Mouse (Mus musculus): ENCODE measurements at regions not wholly inside any gene's neighbourhood (a gene's known extent, or its start where the extent isn't known, plus 50 kb on each side); places are given as distances from the start of the nearest gene placed in this dataset.

DNA sequence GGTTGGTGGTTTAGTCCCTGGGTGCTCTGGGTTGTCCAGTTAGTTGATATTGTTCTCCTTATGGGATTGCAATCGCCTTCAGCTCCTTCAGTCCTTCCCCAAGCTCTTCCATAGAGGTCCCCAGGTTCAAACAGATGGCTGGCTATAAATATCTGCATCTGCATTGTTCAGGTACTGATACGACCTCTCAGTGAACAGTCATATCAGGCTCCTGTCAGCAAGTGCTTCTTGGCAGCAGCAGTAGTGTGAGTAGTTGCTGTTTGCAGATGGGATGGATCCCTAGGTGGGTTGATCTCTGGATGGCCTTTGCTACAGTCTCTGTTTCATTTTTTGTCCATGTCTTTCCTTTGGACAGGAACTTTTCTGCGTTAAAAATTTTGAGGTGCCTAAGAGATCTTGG, 190.5 kb upstream of the Rgs18 start:
- Histone ChIP-seq H3K4me3 (ENCODE audit: insufficient read depth, low read length) (no peak overlapping the region), H3K4me1 (ENCODE audit: control insufficient read depth, insufficient read depth, low read length) (no peaks in the 10 kb centered on the region), H3K27ac (ENCODE audit: insufficient read depth, low read length) (no peak overlapping the region)
- no peak for TF ChIP-seq CTCF (IDR thresholded peaks at IDR 0.05; ENCODE audit: borderline replicate concordance, insufficient read depth, low read length)
- TF ChIP-seq POLR2A (IDR thresholded peaks at IDR 0.05; ENCODE audit: low read depth, low read length), result no peak

DNA sequence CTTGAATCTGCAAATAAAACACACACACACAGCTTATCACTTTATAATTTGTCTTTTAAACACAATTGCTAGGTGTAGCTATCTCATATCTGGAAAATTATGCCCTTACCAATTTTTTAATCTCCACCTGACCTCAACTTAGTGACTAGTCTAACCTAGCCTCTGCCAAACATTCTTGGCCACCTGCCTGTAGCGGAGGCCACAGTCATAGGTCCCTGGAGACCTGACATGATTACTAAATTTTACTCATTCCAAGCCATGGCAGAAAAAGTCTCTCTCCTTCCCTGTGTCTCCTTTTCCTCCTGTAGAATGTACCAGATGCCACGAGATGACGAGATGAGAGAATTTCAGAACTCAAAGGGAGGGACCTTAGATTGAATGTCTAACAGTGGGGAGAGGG, 163.8 kb upstream of the Rgs18 start:
- Histone ChIP-seq H3K4me1 (ENCODE audit: control insufficient read depth, insufficient read depth, low read length) (no peaks in the 10 kb centered on the region), H3K27ac (ENCODE audit: insufficient read depth, low read length) (no peak overlapping the region), H3K4me3 (ENCODE audit: insufficient read depth, low read length) (no peak overlapping the region)
- TF ChIP-seq CTCF (IDR thresholded peaks at IDR 0.05; ENCODE audit: borderline replicate concordance, insufficient read depth, low read length), result no peak
- TF ChIP-seq POLR2A (IDR thresholded peaks at IDR 0.05; ENCODE audit: low read depth, low read length), result no peak

DNA sequence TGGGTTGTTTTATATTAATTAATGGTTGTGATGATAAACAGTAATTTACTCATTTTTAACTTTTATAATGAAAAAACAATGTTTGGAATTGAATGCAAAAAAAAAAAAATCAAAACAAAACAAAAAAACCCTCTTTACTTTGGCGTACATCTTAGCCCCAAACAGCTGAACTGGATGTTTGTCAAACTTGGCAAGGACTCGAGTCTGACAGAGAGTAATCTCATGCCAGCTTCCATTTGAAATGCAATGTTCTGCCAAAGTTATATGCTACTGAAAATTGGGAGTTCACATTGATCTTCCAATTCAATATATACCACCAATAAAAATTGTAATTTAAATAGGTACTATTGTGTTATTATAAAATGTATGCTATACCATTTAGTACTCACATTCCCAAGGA, 150.9 kb upstream of the Rgs18 start:
- no peak for TF ChIP-seq POLR2A (IDR thresholded peaks at IDR 0.05; ENCODE audit: low read depth, low read length)
- no peak for TF ChIP-seq CTCF (IDR thresholded peaks at IDR 0.05; ENCODE audit: borderline replicate concordance, insufficient read depth, low read length)
- H3K4me3 ChIP-seq (ENCODE audit: insufficient read depth, low read length), result no peak overlapping the region
- no peaks in the 10 kb centered on the region for H3K4me1 ChIP-seq (ENCODE audit: control insufficient read depth, insufficient read depth, low read length)
- no peak overlapping the region for H3K27ac ChIP-seq (ENCODE audit: insufficient read depth, low read length)

DNA sequence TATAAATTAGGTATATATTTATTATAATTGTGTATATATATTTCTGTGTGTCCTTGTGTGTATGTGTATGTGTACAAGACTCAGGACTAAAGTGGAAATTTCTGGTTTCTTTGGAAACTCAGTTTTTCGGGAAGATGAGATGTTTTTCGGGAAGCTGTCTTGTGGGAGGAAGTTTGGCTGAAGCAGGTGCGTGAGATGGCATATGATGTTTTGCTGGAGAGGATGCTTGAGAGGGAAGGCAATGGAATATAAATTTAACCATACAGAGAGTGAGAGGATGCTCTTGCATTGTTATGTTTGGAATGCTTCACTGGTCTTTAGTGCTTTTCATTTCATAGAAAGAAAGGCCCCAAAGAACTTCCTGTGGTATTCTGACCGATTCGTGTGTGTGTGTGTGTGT, 141.3 kb upstream of the Rgs18 start:
- TF ChIP-seq CTCF (IDR thresholded peaks at IDR 0.05; ENCODE audit: borderline replicate concordance, insufficient read depth, low read length) (no peak), POLR2A (IDR thresholded peaks at IDR 0.05; ENCODE audit: low read depth, low read length) (no peak)
- no peak overlapping the region for H3K27ac ChIP-seq (ENCODE audit: insufficient read depth, low read length)
- no peaks in the 10 kb centered on the region for H3K4me1 ChIP-seq (ENCODE audit: control insufficient read depth, insufficient read depth, low read length)
- H3K4me3 ChIP-seq (ENCODE audit: insufficient read depth, low read length), result no peak overlapping the region

DNA sequence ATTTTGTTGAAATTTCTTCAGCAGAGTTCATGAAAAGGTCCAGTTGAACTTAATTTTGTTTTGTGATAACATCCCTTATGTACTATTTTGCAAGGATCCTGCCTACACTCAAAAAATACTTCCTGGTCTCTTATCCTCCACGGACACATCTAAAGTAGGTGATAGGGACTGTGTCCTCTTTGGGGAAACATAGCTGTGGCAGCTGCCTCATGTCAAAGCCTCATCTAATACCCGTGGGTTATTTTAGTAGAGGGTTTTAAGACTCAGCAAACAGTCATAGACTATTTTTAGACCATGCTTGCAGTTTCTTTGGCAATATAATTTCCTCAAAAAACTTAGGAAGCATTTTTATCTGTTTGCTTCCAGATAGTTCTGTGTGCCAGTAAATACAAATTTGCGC, 127.8 kb upstream of the Rgs18 start:
- no peak overlapping the region for H3K27ac ChIP-seq (ENCODE audit: insufficient read depth, low read length)
- no peaks in the 10 kb centered on the region for H3K4me1 ChIP-seq (ENCODE audit: control insufficient read depth, insufficient read depth, low read length)
- TF ChIP-seq CTCF (IDR thresholded peaks at IDR 0.05; ENCODE audit: borderline replicate concordance, insufficient read depth, low read length) (no peak), POLR2A (IDR thresholded peaks at IDR 0.05; ENCODE audit: low read depth, low read length) (no peak)
- no peak overlapping the region for H3K4me3 ChIP-seq (ENCODE audit: insufficient read depth, low read length)

DNA sequence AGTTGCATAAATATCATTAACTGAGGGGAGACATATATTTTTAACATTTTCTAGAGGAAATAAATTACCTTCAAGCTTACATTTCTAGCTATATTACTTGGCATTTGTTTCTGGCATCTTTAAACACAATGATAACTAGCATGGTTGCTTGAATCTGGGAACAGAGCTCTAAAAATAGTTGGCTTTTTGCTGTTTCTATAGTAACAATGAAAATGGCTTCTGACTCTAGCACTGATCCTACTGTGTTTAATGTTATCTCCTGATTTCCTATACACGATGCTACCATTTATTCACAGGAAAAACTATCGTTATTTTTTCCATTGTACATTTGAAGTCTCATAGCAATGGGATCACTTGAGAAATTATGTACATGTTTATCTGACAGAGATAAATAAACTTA, 108.4 kb upstream of the Rgs18 start:
- H3K4me3 ChIP-seq (ENCODE audit: insufficient read depth, low read length), result no peak overlapping the region
- no peak overlapping the region for H3K27ac ChIP-seq (ENCODE audit: insufficient read depth, low read length)
- TF ChIP-seq CTCF (IDR thresholded peaks at IDR 0.05; ENCODE audit: borderline replicate concordance, insufficient read depth, low read length) (no peak), POLR2A (IDR thresholded peaks at IDR 0.05; ENCODE audit: low read depth, low read length) (no peak)
- H3K4me1 ChIP-seq (ENCODE audit: control insufficient read depth, insufficient read depth, low read length), result no peaks in the 10 kb centered on the region

DNA sequence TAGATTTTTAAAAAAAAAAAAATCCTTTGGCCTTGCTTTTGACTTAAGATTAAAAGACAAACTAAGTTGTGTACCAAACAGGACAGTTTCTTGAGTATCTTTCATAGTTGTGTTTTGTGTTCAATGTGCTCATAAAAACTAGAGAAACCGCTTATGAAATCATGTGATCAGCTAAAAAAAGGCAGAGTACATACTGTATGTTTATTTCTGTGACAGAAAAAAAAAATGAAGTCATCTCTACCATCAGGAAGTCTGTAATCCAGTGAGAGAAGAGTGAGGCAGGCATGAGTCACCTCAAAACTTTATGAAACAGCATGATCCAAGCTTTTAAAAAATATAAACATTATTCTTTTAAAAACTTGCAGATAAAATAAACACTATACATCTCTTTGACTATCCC, 86.9 kb upstream of the Rgs18 start:
- no peak for TF ChIP-seq CTCF (IDR thresholded peaks at IDR 0.05; ENCODE audit: borderline replicate concordance, insufficient read depth, low read length)
- no peak for TF ChIP-seq POLR2A (IDR thresholded peaks at IDR 0.05; ENCODE audit: low read depth, low read length)
- no peaks in the 10 kb centered on the region for H3K4me1 ChIP-seq (ENCODE audit: control insufficient read depth, insufficient read depth, low read length)
- H3K4me3 ChIP-seq (ENCODE audit: insufficient read depth, low read length), result no peak overlapping the region
- H3K27ac ChIP-seq (ENCODE audit: insufficient read depth, low read length), result no peak overlapping the region

All from embryonic fibroblast, embryonic 13.5 days (primary cell).